Mouse (Mus musculus) testis, adult 2 months (tissue): ENCODE data around the gene Itgb5.

Experiments
- CTCF ChIP-seq: fragments of 200-500 bp; IDR thresholded peaks from 2 replicates; pipeline ENCODE4 v1.5.1; 2012; ENCODE audit warnings: low read depth, mild to moderate bottlenecking, inconsistent platforms, low read length, moderate library complexity; ENCODE audit not compliant: control insufficient read depth, insufficient read depth, insufficient replicate concordance
- POLR2A ChIP-seq: fragments of 200-500 bp; IDR thresholded peaks from 2 replicates; pipeline ENCODE4 v1.6.1; 2012; ENCODE audit warnings: low read depth, mild to moderate bottlenecking, inconsistent platforms, low read length, moderate library complexity; ENCODE audit not compliant: control insufficient read depth

GRCm38 (mm10) chr16:33917926-33918325 is 88.5 kb downstream of the Itgb5 start:
- TF ChIP-seq CTCF (no peak), POLR2A (no peak)
